Mouse (Mus musculus): ENCODE data around the gene Mgat4a. TPM values are rescaled to one million over a fixed set of nuclear protein-coding genes. Genes with fewer than 3 reads are reported as not detected.

The Mgat4a gene
- total and polyA plus RNA-seq, 3 experiments: 22.3 to 23.2 (median 22.9) TPM

- Histone ChIP-seq H3K9me3 (replicated peaks; ENCODE audit: low read length) (no peaks in the 10 kb centered on the region), H3K79me2 (replicated peaks; ENCODE audit: control insufficient read depth, extremely low read depth, insufficient read depth, poor library complexity, severe bottlenecking) (peaks cover 27% of the 10 kb centered on the region), H3K27me3 (replicated peaks) (no peaks in the 10 kb centered on the region), H3K36me3 (replicated peaks in 1 of 2; ENCODE audit: control insufficient read depth in 1 of 2, insufficient read depth in 1 of 2, low read length in 1 of 2) (peaks cover 3 to 15% of the 10 kb centered on the region in 2 experiments), H3K9ac (ENCODE audit: insufficient read depth, low read depth) (peak overlapping the region; percentile 71), H3K27ac (ENCODE audit: insufficient read depth, low read depth) (peak overlapping the region; percentile 99), H3K4me3 (replicated peaks in 1 of 3; ENCODE audit: low read depth in 2 of 3, low read length in 2 of 3, poor library complexity in 1 of 3) (no peak overlapping the region), H3K4me2 (ENCODE audit: insufficient read depth, low read depth, poor library complexity, severe bottlenecking) (peak overlapping the region; percentile 74), H3K4me1 (ENCODE audit: control insufficient read depth in 1 of 2, insufficient read depth in 2 of 2) (peaks cover 20 to 81% of the 10 kb centered on the region in 2 experiments)
- TF ChIP-seq CHD2 (IDR thresholded peaks at IDR 0.05; ENCODE audit: low read length) (no peak), ETS1 (conservative IDR thresholded peaks at IDR 0.05; ENCODE audit: low read depth, low read length) (peak; percentile 83), IRF4 (IDR thresholded peaks at IDR 0.05; ENCODE audit: low read depth, low read length) (peak; percentile 94), E2F4 (IDR thresholded peaks at IDR 0.05; ENCODE audit: insufficient replicate concordance, low read depth, low read length) (0 out of 2 replicates have a peak, but pooled peaks have one; percentile 20), EP300 (IDR thresholded peaks at IDR 0.05; ENCODE audit: low read length) (peak; percentile 93), MYC (IDR thresholded peaks at IDR 0.05; ENCODE audit: low read depth, low read length) (no peak), ZNF384 (IDR thresholded peaks at IDR 0.05; ENCODE audit: low read depth, low read length) (peak; percentile 98), MAFK (IDR thresholded peaks at IDR 0.05; ENCODE audit: insufficient replicate concordance, low read length) (0 out of 2 replicates have a peak, but pooled peaks have one; percentile 39), MEF2A (IDR thresholded peaks at IDR 0.05; ENCODE audit: borderline replicate concordance, low read depth, low read length) (peak; percentile 96), JUN (IDR thresholded peaks at IDR 0.05; ENCODE audit: insufficient read depth, low read depth, low read length) (peak; percentile 90), KAT2A (IDR thresholded peaks at IDR 0.05; ENCODE audit: insufficient replicate concordance, low read length) (no peak), JUND (conservative IDR thresholded peaks at IDR 0.05; ENCODE audit: low read depth, low read length) (peak; percentile 89), ZC3H11A (IDR thresholded peaks at IDR 0.05; ENCODE audit: low read depth, low read length) (no peak), BHLHE40 (IDR thresholded peaks at IDR 0.05; ENCODE audit: low read depth, low read length) (peak; percentile 65), RCOR1 (conservative IDR thresholded peaks at IDR 0.05; ENCODE audit: low read depth, low read length) (peak; percentile 16; the same call in 1 of the 2 replicates), POLR2A (IDR thresholded peaks at IDR 0.05; ENCODE audit: low read depth, low read length) (no peak), USF1 (IDR thresholded peaks at IDR 0.05; ENCODE audit: low read depth, low read length) (no peak), TBP (conservative IDR thresholded peaks at IDR 0.05; ENCODE audit: low read depth, low read length) (0 out of 2 replicates have a peak, but pooled peaks have one; percentile 40), CTCF (conservative IDR thresholded peaks at IDR 0.05 in 1 of 2, IDR thresholded peaks at IDR 0.05 in 1 of 2; ENCODE audit: low read depth in 2 of 2, low read length in 2 of 2) (no peak), ELF1 (IDR thresholded peaks at IDR 0.05; ENCODE audit: low read depth, low read length) (no peak)
- in situ Hi-C loops (cut with MboI; ENCODE audit: low pct_ligation_motif_present, low pct_unique_long_range_greater_than_20kb, low sequenced_read_pairs) (loop anchor here (5.0 kb wide), 1 partner anchor 158 kb away; no protein-coding TSS in a partner anchor), dilution Hi-C loops (cut with MboI; ENCODE audit: extremely low pct_ligation_motif_present, extremely low pct_unique_long_range_greater_than_20kb, low sequenced_read_pairs) (no loop called here)
- peak; percentile 62 for DNase-seq (ENCODE audit: extremely low read depth)
Measured at GRCm38 (mm10) chr1:37474634-37475190, 66.1 kb downstream of the Mgat4a start.

GRCm38 (mm10) chr1:37474046-37474445 is 66.8 kb downstream of the Mgat4a start:
- dilution Hi-C loops (cut with MboI; ENCODE audit: extremely low pct_ligation_motif_present, extremely low pct_unique_long_range_greater_than_20kb, low sequenced_read_pairs): no loop called here
- Histone ChIP-seq H3K4me3 (replicated peaks in 1 of 3; ENCODE audit: low read depth in 2 of 3, low read length in 2 of 3, poor library complexity in 1 of 3) (peak overlapping the region; percentile 0 to 47 (median 47)), H3K27me3 (replicated peaks) (no peaks in the 10 kb centered on the region), H3K36me3 (replicated peaks in 1 of 2; ENCODE audit: control insufficient read depth in 1 of 2, insufficient read depth in 1 of 2, low read length in 1 of 2) (peaks cover 7 to 20% of the 10 kb centered on the region in 2 experiments), H3K4me1 (ENCODE audit: control insufficient read depth in 1 of 2, insufficient read depth in 2 of 2) (peaks cover 18 to 74% of the 10 kb centered on the region in 2 experiments), H3K79me2 (replicated peaks; ENCODE audit: control insufficient read depth, extremely low read depth, insufficient read depth, poor library complexity, severe bottlenecking) (peaks cover 27% of the 10 kb centered on the region), H3K9ac (ENCODE audit: insufficient read depth, low read depth) (peak overlapping the region; percentile 71), H3K4me2 (ENCODE audit: insufficient read depth, low read depth, poor library complexity, severe bottlenecking) (peak overlapping the region; percentile 74), H3K9me3 (replicated peaks; ENCODE audit: low read length) (peaks cover 1% of the 10 kb centered on the region), H3K27ac (ENCODE audit: insufficient read depth, low read depth) (peak overlapping the region; percentile 99)
- peak; percentile 74 for DNase-seq (ENCODE audit: extremely low read depth)
- TF ChIP-seq ZMIZ1 (IDR thresholded peaks at IDR 0.05; ENCODE audit: low read depth, low read length) (no peak), RCOR1 (conservative IDR thresholded peaks at IDR 0.05; ENCODE audit: low read depth, low read length) (no peak), RAD21 (IDR thresholded peaks at IDR 0.05; ENCODE audit: low read depth, low read length) (no peak), ZKSCAN1 (IDR thresholded peaks at IDR 0.05; ENCODE audit: borderline replicate concordance, low read depth, low read length) (no peak), TBP (conservative IDR thresholded peaks at IDR 0.05; ENCODE audit: low read depth, low read length) (peak; percentile 79), KAT2A (IDR thresholded peaks at IDR 0.05; ENCODE audit: insufficient replicate concordance, low read length) (no peak), MAFK (IDR thresholded peaks at IDR 0.05; ENCODE audit: insufficient replicate concordance, low read length) (0 out of 2 replicates have a peak, but pooled peaks have one; percentile 1), MXI1 (IDR thresholded peaks at IDR 0.05; ENCODE audit: low read depth, low read length) (peak; percentile 10; the same call in 1 of the 2 replicates), JUN (IDR thresholded peaks at IDR 0.05; ENCODE audit: insufficient read depth, low read depth, low read length) (peak; percentile 5; the same call in 1 of the 2 replicates), PAX5 (IDR thresholded peaks at IDR 0.05; ENCODE audit: low read length) (no peak), CHD1 (IDR thresholded peaks at IDR 0.05; ENCODE audit: low read depth, low read length) (no peak; the same call in 1 of the 2 replicates), POLR2AphosphoS2 (IDR thresholded peaks at IDR 0.05; ENCODE audit: low read depth, low read length) (no peak), POLR2A (IDR thresholded peaks at IDR 0.05; ENCODE audit: low read depth, low read length) (peak; percentile 32; the same call in 1 of the 2 replicates), SIN3A (IDR thresholded peaks at IDR 0.05; ENCODE audit: low read length) (no peak)
- in situ Hi-C loops (cut with MboI; ENCODE audit: low pct_ligation_motif_present, low pct_unique_long_range_greater_than_20kb, low sequenced_read_pairs): loop anchor here (5.0 kb wide), 1 partner anchor 158 kb away; no protein-coding TSS in a partner anchor
